Mouse (Mus musculus): ENCODE measurements around the gene Pex3.

DNA sequence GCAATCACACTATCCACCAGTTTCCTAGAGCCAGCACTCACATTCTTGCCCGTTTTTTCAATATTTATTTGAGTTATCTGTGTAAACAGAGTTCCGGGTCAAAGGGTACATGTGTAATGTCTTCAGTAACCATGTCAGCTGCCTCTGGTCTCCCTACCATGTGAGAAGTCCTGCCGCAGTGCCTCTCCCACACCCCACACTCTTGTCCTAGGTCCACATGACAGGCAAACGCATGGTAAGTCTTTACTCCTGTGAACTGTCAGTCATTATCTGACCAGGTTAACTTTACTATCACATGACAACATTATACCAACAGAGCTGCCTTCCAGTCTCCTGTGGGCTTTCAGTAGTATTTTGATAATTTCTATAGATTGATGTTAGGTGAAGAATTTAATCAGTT is 24.8 kb downstream of the Pex3 start:
- TF ChIP-seq CTCF (IDR thresholded peaks at IDR 0.05; ENCODE audit: borderline replicate concordance, insufficient read depth, low read depth, low read length), result no peak
- no peak for TF ChIP-seq POLR2A (IDR thresholded peaks at IDR 0.05; ENCODE audit: borderline replicate concordance, insufficient read depth, low read length)
